Comparison of ENCODE assay signal across 32 mouse cellular contexts in the genomic region with DNA sequence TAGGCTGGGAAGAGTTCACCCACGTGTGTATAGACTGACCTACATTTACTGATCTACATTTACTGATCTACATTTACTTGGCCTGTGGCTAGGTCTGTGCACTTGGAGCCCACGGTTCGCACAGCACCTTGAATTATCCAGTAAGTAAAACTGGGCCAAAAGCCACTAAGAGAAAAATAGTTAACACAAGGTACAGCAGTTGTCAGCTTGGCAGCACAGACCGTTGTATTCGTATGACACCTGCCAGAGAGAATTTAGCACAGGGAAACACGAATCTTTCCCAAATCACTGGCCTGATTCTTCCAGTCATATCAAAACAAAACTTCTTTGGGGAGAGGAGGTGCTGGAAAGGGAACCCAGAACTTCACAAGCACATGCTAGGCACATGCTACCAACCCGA. TPM values are rescaled to one million over a fixed set of nuclear protein-coding genes. Genes with fewer than 3 reads are reported as not detected.
"Had no signal": no experiment of that assay in that cellular context is flagged by ENCODE, and none has a peak within 500 bp of the region (broad histone marks: within the 10 kb centered on the region; RNA-seq: fewer than 3 reads in every experiment).

No protein-coding gene starts in this region.

- H3K9ac ChIP-seq: embryonic facial prominence, embryonic 12.5 days; embryonic facial prominence, embryonic 13.5 days; embryonic facial prominence, embryonic 15.5 days; forebrain, embryonic 12.5 days; forebrain, embryonic 13.5 days; forebrain, embryonic 15.5 days; heart, embryonic 12.5 days had no signal

- DNase-seq: cerebellum, adult 9-11 months; cerebellum, postnatal 10 days; cerebellum, postnatal 14 days; cerebellum, postnatal 25 days; cerebellum, postnatal 36 days; embryo, embryonic 11 days; gastrocnemius, adult 2 months; gastrocnemius, postnatal 10 days; gastrocnemius, postnatal 14 days; gastrocnemius, postnatal 25 days; gastrocnemius, postnatal 36 days had no signal

- H3K9me3 ChIP-seq: embryonic facial prominence, embryonic 10.5 days; embryonic facial prominence, embryonic 12.5 days; embryonic facial prominence, embryonic 13.5 days; embryonic facial prominence, embryonic 15.5 days; forebrain, embryonic 10.5 days; forebrain, embryonic 12.5 days; forebrain, embryonic 13.5 days; forebrain, embryonic 15.5 days; heart, embryonic 10.5 days; heart, embryonic 12.5 days had no signal

- H3K27ac ChIP-seq: embryonic facial prominence, embryonic 10.5 days; embryonic facial prominence, embryonic 12.5 days; embryonic facial prominence, embryonic 13.5 days; embryonic facial prominence, embryonic 15.5 days; forebrain, embryonic 10.5 days; forebrain, embryonic 12.5 days; forebrain, embryonic 13.5 days; forebrain, embryonic 15.5 days; heart, embryonic 10.5 days had no signal

- H3K27me3 ChIP-seq: heart, embryonic 12.5 days had no signal

- ATAC-seq: forebrain, embryonic 13.5 days; forebrain, embryonic 14.5 days; forebrain, embryonic 15.5 days; forebrain, embryonic 16.5 days had no signal

- H3K36me3 ChIP-seq: embryonic facial prominence, embryonic 10.5 days; embryonic facial prominence, embryonic 12.5 days; embryonic facial prominence, embryonic 13.5 days; embryonic facial prominence, embryonic 15.5 days; forebrain, embryonic 10.5 days; forebrain, embryonic 12.5 days; forebrain, embryonic 15.5 days; heart, embryonic 10.5 days; heart, embryonic 12.5 days had no signal

- H3K4me2 ChIP-seq: embryonic facial prominence, embryonic 12.5 days; embryonic facial prominence, embryonic 13.5 days; embryonic facial prominence, embryonic 15.5 days; forebrain, embryonic 12.5 days; forebrain, embryonic 13.5 days; forebrain, embryonic 15.5 days; heart, embryonic 11.5 days; heart, embryonic 12.5 days had no signal

- H3K4me3 ChIP-seq: embryonic facial prominence, embryonic 10.5 days; embryonic facial prominence, embryonic 12.5 days; embryonic facial prominence, embryonic 13.5 days; embryonic facial prominence, embryonic 15.5 days; erythroblast, embryonic 14.5 days; forebrain, embryonic 10.5 days; forebrain, embryonic 12.5 days; forebrain, embryonic 13.5 days; forebrain, embryonic 15.5 days; heart, adult 2 months; heart, embryonic 10.5 days; heart, embryonic 12.5 days had no signal

RNA-seq across cellular contexts. Expression of gene 6030445D17Rik, which starts 3.8 kb away (rescaled TPM):
- total RNA-seq: common myeloid progenitor, adult 5-6 weeks; granulocyte monocyte progenitor cell, adult 5-6 weeks had no signal
- polyA plus RNA-seq: erythroblast, embryonic 14.5 days; forebrain, embryonic 12.5 days; forebrain, embryonic 13.5 days; forebrain, embryonic 14.5 days had no signal

RNA-seq across cellular contexts. Expression of gene Htr1d, which starts 35.0 kb away (rescaled TPM):
- total RNA-seq: common myeloid progenitor, adult 5-6 weeks; gastrocnemius, adult 18-20 months; gastrocnemius, adult 2 months; gastrocnemius, adult 8-10 months; gastrocnemius, postnatal 14 days; gastrocnemius, postnatal 25 days; gastrocnemius, postnatal 36 days; gastrocnemius, postnatal 4 days; granulocyte monocyte progenitor cell, adult 5-6 weeks; heart, adult 2 months; heart, adult 8-10 months had no signal
- polyA plus RNA-seq: erythroblast, embryonic 14.5 days; heart, embryonic 11.5 days had no signal
